Comparison of ENCODE assay signal across 17 mouse cellular contexts in genomic region chr2:37799137-37799536, GRCm38 (mm10). TPM values are rescaled to one million over a fixed set of nuclear protein-coding genes. Genes with fewer than 3 reads are reported as not detected.
DNase-seq lines count a peak whose midpoint lies in the region; ATAC-seq lines count a peak whose summit lies in the region.
"Had no signal": no experiment of that assay in that cellular context is flagged by ENCODE, and none has a peak within 500 bp of the region (broad histone marks: within the 10 kb centered on the region; RNA-seq: fewer than 3 reads in every experiment).

No protein-coding gene starts in this region.

- no peak overlapping the region for H3K4me2 ChIP-seq in heart, embryonic 14.5 days (ENCODE audit: low read length)
- H3K4me2 ChIP-seq in midbrain, embryonic 12.5 days (replicated peaks), result no peak overlapping the region
- no peak overlapping the region for H3K4me2 ChIP-seq in midbrain, embryonic 15.5 days
- H3K4me2 ChIP-seq: embryonic facial prominence, embryonic 12.5 days; limb, embryonic 13.5 days had no signal

- peaks cover 14 to 29% of the 10 kb centered on the region in 2 experiments for H3K4me1 ChIP-seq in heart, embryonic 14.5 days (ENCODE audit: control insufficient read depth in 2 of 2, insufficient read depth in 2 of 2, low read length in 2 of 2)
- peaks cover 16% of the 10 kb centered on the region for H3K4me1 ChIP-seq in midbrain, embryonic 12.5 days
- no peaks in the 10 kb centered on the region; the same call in 1 of the 2 replicates for H3K4me1 ChIP-seq in midbrain, embryonic 15.5 days
- H3K4me1 ChIP-seq: embryonic facial prominence, embryonic 12.5 days had no signal

- H3K27me3 ChIP-seq in heart, embryonic 14.5 days (ENCODE audit: control insufficient read depth, insufficient read depth, low read length), result no peaks in the 10 kb centered on the region
- no peaks in the 10 kb centered on the region for H3K27me3 ChIP-seq in midbrain, embryonic 12.5 days
- no peaks in the 10 kb centered on the region for H3K27me3 ChIP-seq in midbrain, embryonic 15.5 days (replicated peaks)

- no peak overlapping the region for H3K4me3 ChIP-seq in heart, embryonic 14.5 days (ENCODE audit: control insufficient read depth in 1 of 2, insufficient read depth in 1 of 2, low read depth in 1 of 2, low read length in 2 of 2)
- H3K4me3 ChIP-seq in midbrain, embryonic 12.5 days, result no peak overlapping the region
- no peak overlapping the region for H3K4me3 ChIP-seq in midbrain, embryonic 15.5 days
- H3K4me3 ChIP-seq: embryonic facial prominence, embryonic 12.5 days; limb, embryonic 13.5 days had no signal

- peak; percentile 18; the same call in 1 of the 2 replicates for ATAC-seq in cerebellum, adult (ENCODE audit: insufficient number of reproducible peaks, low FRiP score, low TSS enrichment)
- ATAC-seq in heart, embryonic 14.5 days (ENCODE audit: insufficient number of reproducible peaks, insufficient read depth, low FRiP score, low read depth), result no peak
- no peak for ATAC-seq in midbrain, embryonic 12.5 days (ENCODE audit: low FRiP score, low read depth)
- ATAC-seq in midbrain, embryonic 15.5 days (replicated peaks), result no peak

- H3K27ac ChIP-seq in heart, embryonic 14.5 days (replicated peaks in 1 of 2; ENCODE audit: control insufficient read depth in 1 of 2, insufficient read depth in 1 of 2, low read depth in 2 of 2, low read length in 2 of 2), result no peak overlapping the region
- H3K27ac ChIP-seq in midbrain, embryonic 12.5 days (replicated peaks), result no peak overlapping the region
- no peak overlapping the region for H3K27ac ChIP-seq in midbrain, embryonic 15.5 days
- H3K27ac ChIP-seq: embryonic facial prominence, embryonic 12.5 days; limb, embryonic 13.5 days; liver, embryonic 14.5 days; stomach, postnatal 0 days had no signal

- peaks cover 4% of the 10 kb centered on the region; the same call in 1 of the 2 replicates for H3K36me3 ChIP-seq in heart, embryonic 14.5 days (ENCODE audit: control insufficient read depth, insufficient read depth, low read length)
- peaks cover 45% of the 10 kb centered on the region for H3K36me3 ChIP-seq in midbrain, embryonic 12.5 days
- no peaks in the 10 kb centered on the region for H3K36me3 ChIP-seq in midbrain, embryonic 15.5 days (replicated peaks)
- H3K36me3 ChIP-seq: embryonic facial prominence, embryonic 12.5 days had no signal

- intact Hi-C loops in heart, postnatal 25 days (cut with DNase I), result no loop called here

- 0 out of 2 replicates have a peak overlapping the region, but pooled peaks have one; percentile 17 for H3K9ac ChIP-seq in heart, embryonic 14.5 days (ENCODE audit: low read length)
- 0 out of 2 replicates have a peak overlapping the region, but pooled peaks have one; percentile 2 for H3K9ac ChIP-seq in midbrain, embryonic 12.5 days (replicated peaks)
- no peak overlapping the region for H3K9ac ChIP-seq in midbrain, embryonic 15.5 days
- H3K9ac ChIP-seq: embryonic facial prominence, embryonic 12.5 days; limb, embryonic 13.5 days; liver, embryonic 14.5 days had no signal

- no peak for DNase-seq in cerebellum, adult 11-12 months
- DNase-seq in heart, postnatal 25 days (ENCODE audit: low spot score), result no peak
- DNase-seq in retina, postnatal 7 days (ENCODE audit: low read depth, low spot score), result peak; percentile 50
- DNase-seq in urinary bladder, adult 18-20 months (ENCODE audit: low spot score in 2 of 2), result no peak
- DNase-seq: cerebellum, adult 2 months; gastrocnemius, postnatal 25 days; right cerebral cortex, postnatal 25 days; thymus, postnatal 14 days had no signal

- 51% methylated on average over 6 of the region's 6 CpGs for WGBS in heart, embryonic 14.5 days
- 63% methylated on average over 6 of the region's 6 CpGs for WGBS in midbrain, embryonic 12.5 days
- WGBS in midbrain, embryonic 15.5 days, result 66% methylated on average over 6 of the region's 6 CpGs

- H3K9me3 ChIP-seq in heart, embryonic 14.5 days (ENCODE audit: control insufficient read depth, low read length), result no peaks in the 10 kb centered on the region
- H3K9me3 ChIP-seq in midbrain, embryonic 12.5 days, result no peaks in the 10 kb centered on the region
- H3K9me3 ChIP-seq in midbrain, embryonic 15.5 days, result no peaks in the 10 kb centered on the region
- H3K9me3 ChIP-seq: embryonic facial prominence, embryonic 12.5 days; limb, embryonic 13.5 days had no signal

RNA-seq across cellular contexts. Expression of gene Crb2, which starts 23.1 kb away (rescaled TPM):
- polyA plus RNA-seq in heart, embryonic 14.5 days (2014; fragmentation: Nextera tagmentation; extraction: Ambion mirVana), result 2.2 and 2.4 TPM in 2 replicates
- 1 to 10 TPM in 1 of 2 experiments, under 1 TPM in 1; 0.78 to 1.0 TPM for total RNA-seq in heart, postnatal 25 days (2021)
- 21.8 and 24.2 TPM in 2 replicates for polyA plus RNA-seq in midbrain, embryonic 12.5 days (2016; fragmentation: Nextera tagmentation; extraction: Ambion mirVana)
- polyA plus RNA-seq in midbrain, embryonic 15.5 days (2015; fragmentation: Nextera tagmentation; extraction: Ambion mirVana), result 5.6 and 6.4 TPM in 2 replicates
- total RNA-seq: gastrocnemius, postnatal 25 days; hematopoietic stem cell, adult 5-6 weeks had no signal
